Mouse (Mus musculus): ENCODE data around the gene Adam19.
A peak's percentile ranks its signal among the peaks of the same experiment; 100 is the strongest.

Gene Adam19

DNA sequence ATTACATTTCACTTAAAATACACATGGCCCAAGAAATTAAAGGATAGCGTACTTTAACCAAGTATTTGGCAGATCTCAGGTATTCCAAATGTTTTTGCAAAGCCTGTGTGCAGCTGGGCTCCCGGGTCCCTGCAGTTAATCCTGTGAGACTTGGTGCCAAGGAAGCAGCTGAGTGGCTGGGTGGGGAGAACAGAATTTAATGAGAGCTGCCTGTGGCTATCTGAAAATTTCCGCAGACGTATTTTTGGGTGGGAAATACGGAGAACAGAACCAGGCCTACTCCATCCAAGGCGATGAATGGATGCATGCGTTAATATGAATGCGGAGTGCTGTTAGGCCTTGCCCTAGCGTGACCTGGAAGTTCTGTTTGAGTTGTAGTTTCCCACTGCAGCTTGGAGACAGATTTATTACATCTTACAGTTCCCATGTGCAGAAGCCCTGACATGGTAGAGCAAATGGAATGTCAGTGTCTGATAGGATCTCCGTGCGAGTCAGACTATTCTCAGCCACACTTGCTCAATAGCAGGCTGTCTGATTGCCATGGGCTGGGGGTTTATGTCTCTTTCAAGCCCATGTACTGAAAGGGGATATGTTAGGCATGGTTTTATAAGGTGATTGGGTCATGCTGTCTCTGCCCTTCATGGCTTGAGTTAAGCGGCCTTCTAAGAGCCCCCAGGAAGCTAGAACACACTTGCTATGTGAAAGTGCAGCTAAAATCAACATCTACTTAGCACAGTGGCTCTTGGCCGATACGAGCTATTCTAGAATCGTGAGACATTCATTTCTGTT, 17.5 kb downstream of the Adam19 start:
- DNase-seq (ENCODE audit: low spot score in 2 of 2): no peak

DNA sequence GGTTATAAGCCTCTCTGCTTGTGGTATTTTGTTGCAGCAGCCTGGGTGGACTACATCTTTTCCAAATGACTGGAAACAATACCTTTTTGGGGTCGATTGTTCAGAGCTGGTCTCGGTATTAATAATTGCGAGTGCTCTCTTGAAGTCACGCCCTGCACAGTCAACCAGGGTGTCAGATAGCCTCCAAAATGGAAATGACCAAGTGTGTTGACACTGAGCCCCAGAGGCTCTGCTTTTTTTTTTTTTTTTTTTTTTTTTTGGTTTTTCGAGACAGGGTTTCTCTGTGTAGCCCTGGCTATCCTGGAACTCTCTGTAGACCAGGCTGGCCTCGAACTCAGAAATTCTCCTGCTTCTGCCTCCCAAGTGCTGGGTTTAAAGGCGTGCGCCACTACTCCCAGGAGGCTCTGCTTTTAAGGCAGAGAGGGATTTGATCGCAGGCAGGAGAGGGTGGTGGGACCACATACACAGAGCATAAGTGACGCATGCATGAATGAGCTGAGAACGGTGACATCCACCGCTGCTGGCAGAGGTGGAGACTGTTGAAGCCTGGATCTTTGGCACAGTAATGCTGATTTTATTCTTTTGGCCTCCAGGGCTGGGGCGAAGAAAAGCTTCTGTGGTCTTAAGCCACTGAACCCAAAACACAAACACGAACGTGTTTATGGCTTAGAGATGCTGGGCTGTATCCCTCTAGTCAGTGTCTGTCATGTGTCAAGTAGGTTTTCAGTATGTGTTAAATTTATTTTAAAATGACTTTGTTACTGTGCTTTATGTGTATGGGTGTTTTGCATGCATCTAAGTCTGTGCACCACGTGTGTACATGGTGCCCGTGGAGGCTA, 18.3 kb downstream of the Adam19 start:
- DNase-seq (ENCODE audit: low spot score in 2 of 2): no peak

GRCm38 (mm10) chr11:46075507-46075906, 19.7 kb downstream of the Adam19 start:
- no peak for DNase-seq (ENCODE audit: low spot score in 2 of 2)

- DNase-seq (ENCODE audit: low spot score in 2 of 2): peak in 1 of 2 experiments; percentile 12
Observed at GRCm38 (mm10) chr11:46076442-46077158, 20.8 kb downstream of the Adam19 start.

DNA sequence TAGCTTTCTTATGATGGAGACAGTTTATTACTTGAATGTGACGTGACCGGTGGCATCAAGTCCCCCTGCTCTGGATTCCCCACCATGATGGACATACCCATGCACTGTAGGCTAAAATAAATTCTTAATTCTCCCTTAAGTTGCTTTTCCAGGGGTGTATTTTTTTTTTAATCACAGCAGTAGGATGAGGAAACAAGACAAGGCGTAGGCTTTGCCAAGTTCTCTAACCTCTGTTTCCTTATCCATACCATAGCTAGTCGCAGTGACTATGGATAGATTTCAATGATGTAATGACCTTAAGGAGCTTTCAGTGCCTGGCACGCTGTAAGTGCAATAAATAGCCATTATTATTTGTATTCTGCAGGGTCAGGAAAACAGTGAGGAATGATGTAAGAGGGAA, 21.5 kb downstream of the Adam19 start:
- DNase-seq (ENCODE audit: low spot score in 2 of 2): peak in 1 of 2 experiments; percentile 9

GRCm38 (mm10) chr11:46077732-46078375, 22.1 kb downstream of the Adam19 start:
- DNase-seq (ENCODE audit: low spot score in 2 of 2): peak; percentile 71 to 81

DNA sequence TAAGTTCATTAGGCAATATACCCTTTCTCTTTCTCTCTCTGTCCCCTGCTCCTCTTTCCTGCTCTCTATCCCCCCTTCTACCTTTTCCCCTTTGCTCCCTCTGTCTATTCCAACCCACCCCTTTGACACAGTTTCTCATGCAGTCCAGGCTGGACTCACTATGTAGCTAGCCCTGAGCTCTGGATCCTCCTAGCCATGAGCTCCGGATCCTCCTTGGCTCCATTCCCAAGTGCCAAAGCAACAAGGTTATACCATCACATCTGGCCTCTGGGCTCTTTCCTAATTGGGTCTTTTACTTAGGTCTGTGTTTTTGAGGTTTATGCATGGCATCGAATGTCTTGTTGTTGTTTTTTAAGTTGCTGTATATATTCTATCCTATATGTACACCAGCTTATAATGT, 25.3 kb downstream of the Adam19 start:
- no peak for DNase-seq (ENCODE audit: low spot score in 2 of 2)

GRCm38 (mm10) chr11:46083405-46083804, 27.6 kb downstream of the Adam19 start:
- no peak for DNase-seq (ENCODE audit: low spot score in 2 of 2)

DNA sequence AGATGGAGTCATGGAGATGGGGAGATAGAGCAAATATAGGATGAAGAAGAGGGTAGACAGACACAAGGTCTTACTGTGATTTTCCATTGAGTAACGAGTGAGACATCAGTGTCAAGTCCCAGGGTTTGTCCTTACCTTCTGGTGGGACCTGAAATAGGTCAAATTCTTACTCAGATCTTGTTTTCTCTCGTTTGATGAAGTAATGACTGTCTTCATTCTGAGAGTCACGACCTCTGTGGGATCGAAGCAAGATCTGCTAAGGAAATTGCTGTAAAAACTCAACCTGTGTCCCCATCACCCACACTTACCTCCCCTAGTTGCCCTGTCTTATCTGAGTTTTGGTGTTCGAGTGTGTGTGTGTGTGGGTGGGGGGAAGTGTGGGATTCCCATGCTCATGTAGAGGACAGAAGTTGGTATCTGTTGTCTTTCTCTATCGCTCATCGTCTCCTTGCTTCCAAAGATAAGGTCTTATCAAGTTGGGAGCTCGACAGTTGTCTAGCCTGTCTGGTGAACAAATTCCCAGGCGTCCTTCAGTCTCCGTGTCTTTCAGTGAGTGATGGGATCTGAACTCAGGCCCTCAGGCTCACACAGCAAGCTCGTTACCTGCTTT, 28.1 kb downstream of the Adam19 start:
- DNase-seq (ENCODE audit: low spot score in 2 of 2): peak in 1 of 2 experiments; percentile 11

- peak in 1 of 2 experiments; percentile 11 for DNase-seq (ENCODE audit: low spot score in 2 of 2)
Observed at GRCm38 (mm10) chr11:46084568-46084967, 28.8 kb downstream of the Adam19 start.

DNA sequence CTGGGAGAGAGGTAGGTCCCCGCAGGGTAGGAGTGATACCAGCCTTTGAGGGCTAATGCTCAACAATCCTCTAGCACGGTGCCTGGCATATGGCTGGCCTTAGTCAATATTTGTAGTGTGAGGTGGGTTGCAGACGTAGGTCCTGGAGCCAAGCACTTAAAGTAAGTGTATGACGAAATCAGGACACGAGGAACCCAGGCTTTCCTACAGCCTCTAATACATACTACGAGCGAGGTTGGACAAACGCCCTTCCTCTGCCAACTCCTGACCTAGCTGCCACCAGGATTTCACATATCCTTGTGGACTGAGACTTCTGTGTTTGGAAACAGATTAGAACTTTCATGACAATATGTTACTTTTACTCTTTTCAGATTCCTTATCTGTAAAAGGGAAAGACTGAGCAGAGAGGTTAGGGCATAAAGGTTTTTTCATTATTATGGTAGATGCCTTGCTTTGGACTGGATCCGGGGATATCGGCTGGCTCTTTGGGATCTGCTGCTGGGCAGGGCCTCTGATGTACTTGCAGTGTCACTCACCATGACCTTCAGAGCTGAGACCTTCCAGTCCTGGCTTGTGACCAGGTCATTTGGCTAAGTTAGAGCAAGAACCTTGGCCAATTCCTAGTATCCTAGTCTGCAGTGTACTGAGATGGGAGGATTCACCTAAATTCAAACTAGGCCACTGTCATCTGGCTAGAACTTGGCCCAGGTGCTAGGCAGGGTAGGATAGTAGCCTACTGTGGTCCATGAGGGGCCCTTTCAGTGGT, 29.8 kb downstream of the Adam19 start:
- DNase-seq (ENCODE audit: low spot score in 2 of 2): peak in 1 of 2 experiments; percentile 7

GRCm38 (mm10) chr11:46086446-46086845, 30.7 kb downstream of the Adam19 start:
- DNase-seq (ENCODE audit: low spot score in 2 of 2): no peak

DNA sequence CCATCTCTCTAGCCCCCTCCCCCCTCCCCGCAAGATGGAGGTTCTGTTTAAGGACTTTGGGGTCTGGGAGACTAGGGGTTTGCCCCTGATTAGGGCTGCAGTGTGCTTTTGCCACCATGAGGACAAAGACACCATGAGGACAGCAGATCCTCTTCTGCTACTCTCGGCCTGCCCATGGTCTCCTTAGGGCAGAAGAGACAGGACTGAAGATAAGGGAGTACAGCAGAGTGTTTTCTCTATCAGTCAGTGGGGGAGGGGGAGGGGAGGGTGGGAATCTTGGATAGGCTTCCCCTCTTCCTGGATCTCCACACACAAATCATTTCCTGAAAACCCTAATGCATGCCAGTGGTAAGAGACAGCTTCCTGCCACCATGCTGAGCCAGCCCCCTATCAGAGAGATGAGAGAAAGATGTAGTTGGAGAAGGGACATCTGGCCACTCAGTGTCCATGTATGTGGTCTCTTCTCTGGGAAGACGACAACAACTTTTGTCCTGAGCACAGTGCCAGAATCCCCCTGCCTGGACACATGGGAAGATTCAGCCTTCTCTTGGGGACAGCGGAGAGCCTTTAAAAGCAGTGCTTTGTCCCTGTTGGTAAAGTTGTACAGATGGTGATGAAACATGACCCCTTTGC, 33.4 kb downstream of the Adam19 start:
- DNase-seq (ENCODE audit: low spot score in 2 of 2): no peak

DNA sequence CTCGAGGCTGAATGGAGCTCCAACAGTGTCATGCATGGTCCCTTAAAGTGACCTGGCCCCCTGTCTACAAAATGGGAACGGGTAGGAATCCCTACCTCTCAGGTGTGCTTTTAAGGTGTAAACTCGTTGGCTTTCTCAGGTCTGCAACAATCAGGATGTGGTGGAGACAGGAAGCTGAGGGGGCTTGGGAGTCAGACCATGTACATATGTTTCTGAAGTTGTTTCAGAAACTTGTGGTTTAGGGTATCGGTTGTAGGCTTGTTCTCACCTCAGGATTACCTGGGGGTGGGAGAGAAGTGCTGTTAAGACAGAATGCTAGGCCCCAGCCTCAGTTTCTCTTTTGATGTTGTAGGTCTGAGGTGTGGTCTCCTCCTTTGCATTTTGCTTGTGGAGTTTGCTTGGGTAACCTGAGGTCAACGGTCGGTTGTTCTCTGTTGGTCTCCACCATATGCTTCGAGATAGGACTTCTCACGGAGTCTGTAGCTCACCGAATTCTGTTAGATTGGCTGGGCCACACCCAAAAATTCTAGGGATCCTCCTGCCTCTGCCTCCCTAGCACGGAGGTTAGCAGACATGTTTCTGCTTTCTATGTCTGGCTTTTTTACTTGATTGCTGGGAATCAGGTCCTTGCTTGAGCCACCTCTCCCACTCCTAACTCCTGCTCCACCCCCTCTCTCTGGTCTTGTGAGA, 34.4 kb downstream of the Adam19 start:
- DNase-seq (ENCODE audit: low spot score in 2 of 2): no peak

DNA sequence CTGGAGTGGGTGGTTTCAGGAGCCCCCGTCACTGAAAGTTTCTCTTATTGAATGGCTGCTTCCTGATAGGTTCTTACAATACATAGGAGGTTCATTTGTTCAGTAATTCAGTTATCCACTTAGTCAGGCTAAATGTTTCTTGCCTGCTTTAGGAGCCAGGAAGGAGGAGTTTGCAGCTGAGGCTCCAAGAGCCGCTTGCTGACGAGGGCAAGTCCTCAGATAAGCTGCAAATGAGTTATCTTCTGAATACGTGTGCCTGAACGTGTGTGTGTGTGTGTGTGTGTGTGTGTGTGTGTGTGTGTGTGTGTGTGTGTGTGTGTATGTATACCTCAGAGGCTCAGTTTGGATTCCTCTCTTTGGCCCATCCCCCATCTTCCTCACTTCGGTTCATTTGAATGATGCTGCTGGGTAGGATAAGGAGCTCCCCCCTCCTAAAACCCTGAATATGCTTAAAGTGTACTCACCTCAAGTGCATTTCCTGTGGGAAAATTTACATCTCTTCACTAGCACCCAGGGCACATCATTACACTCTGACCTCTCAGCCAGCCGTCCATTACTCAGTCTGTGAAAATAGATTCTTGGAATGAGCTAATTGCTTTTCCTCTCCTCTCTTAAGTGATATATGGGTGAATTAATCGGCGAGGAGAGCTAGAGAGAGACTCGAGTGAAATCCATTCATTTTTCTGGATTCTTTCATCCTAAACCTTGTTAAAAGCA, 35.3 kb downstream of the Adam19 start:
- DNase-seq (ENCODE audit: low spot score in 2 of 2): no peak

DNA sequence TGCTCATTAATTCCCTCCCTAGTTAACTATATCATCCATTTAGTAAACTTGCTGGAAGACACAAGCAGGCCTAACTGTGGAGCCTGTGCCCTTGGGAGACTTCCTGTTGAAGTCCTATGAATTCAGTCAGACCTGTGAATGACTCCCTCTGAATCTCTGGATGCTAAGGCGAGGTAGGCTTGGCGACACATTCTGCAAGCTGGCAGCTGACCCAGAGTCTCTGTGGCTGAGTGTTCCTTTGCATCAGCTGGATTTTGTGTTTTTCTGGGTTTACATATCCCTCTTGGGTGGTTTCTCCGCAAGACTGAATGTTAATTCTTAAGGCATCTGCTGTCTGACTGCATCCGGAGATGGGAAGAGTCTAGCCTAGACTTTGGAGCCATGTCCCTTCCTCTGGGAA, 36.3 kb downstream of the Adam19 start:
- DNase-seq (ENCODE audit: low spot score in 2 of 2): no peak

DNA sequence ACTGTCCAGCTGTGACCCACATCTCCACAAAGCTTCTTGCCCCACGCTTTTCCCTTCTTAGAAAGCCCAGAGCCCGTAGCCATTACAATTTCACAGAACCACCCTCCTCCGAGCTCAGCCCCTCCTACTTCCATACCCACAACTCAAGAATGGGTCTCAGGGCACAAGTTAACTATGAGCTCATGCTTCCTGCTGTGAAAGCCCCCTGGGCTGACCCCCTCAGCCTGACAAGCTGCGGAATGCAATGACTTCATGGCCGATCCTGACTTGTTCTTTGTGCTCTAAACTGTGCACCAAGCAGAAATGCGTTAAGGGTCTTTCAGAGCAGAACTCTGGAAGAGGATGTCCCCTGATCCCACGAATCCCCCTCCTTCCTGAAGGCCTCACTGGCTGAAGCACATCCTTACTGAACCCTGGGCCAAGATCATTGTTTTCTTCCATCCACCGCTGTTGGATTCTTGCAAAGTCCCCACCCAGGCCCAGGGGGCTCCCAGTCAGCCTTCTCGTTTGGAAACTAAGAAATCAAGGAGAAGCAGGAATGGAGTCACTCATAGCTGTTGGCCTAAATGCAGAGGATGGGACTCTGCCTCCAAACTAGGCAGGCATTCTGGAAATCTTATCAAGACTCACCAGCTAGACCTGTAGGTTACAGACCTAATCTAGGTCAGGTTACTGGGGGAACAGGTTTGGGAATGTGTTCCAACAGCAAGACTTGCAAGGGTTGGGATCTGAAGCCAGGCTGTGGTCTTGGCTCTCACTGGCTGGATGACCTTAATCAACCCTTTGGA, 39.9 kb downstream of the Adam19 start:
- no peak for DNase-seq (ENCODE audit: low spot score in 2 of 2)

DNA sequence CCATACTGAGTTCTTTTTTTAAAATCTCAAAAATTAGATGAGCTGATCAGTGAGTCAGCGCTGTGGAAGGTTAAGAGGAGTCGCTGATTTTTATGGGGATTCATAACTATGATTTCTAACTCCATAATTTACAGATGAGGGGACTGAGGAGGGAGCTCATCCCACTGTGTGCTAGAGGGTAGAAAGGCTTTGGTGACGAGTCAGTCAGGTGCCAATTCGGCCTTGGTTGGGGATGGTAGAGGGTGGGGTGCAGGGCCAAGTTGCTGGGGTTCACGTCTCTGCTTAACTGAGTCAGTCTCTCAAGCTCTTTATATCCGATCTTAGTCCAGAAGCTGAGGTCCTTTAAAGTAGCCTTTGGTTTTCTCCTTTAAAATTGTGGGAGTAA, 40.5 kb downstream of the Adam19 start:
- no peak for DNase-seq (ENCODE audit: low spot score in 2 of 2)
